Mouse (Mus musculus) MEL (cell line): ENCODE results near the gene Radil. TPM values are rescaled to one million over a fixed set of nuclear protein-coding genes. Genes with fewer than 3 reads are reported as not detected.

ENCODE experiments used
- DNase-seq: peaks from one replicate; pipeline ENCODE4 v3.0.0; 2011; ENCODE audit warnings: low read depth, low spot score
- H3K27ac ChIP-seq: 2 replicates; pipeline ENCODE4 v1.5.1; 2012; ENCODE audit warnings: low read depth, mild to moderate bottlenecking, control low read depth, low read length, moderate library complexity; ENCODE audit not compliant: control insufficient read depth
- H3K27me3 ChIP-seq, 2 experiments: fragments of 150-350 bp in 1 of 2; sonication (generic) in 1 of 2; 2 replicates each; pipeline ENCODE4 v1.6.1; 2012; ENCODE audit warnings: low read length in 2 of 2, mild to moderate bottlenecking in 2 of 2, improper control_type of control experiment in 1 of 2, moderate library complexity in 1 of 2; ENCODE audit not compliant: insufficient read depth in 2 of 2, control insufficient read depth in 1 of 2
- H3K36me3 ChIP-seq, 2 experiments: 2 replicates each; pipeline ENCODE4 v1.6.1; 2012 to 2014; ENCODE audit warnings: low read length in 2 of 2, improper control_type of control experiment in 1 of 2, inconsistent platforms in 1 of 2, mild to moderate bottlenecking in 1 of 2; ENCODE audit not compliant: insufficient read depth in 2 of 2, control insufficient read depth in 1 of 2
- H3K4me1 ChIP-seq, 2 experiments: fragments of 150-350 bp in 1 of 2; sonication (generic) in 1 of 2; 2 replicates each; pipeline ENCODE4 v1.6.1; 2012; ENCODE audit warnings: low read length in 2 of 2, improper control_type of control experiment in 1 of 2, mild to moderate bottlenecking in 1 of 2; ENCODE audit not compliant: insufficient read depth in 2 of 2, control insufficient read depth in 1 of 2
- H3K4me3 ChIP-seq, 2 experiments: fragments of 150-350 bp in 1 of 2; sonication (generic) in 1 of 2; 2 replicates each; pipeline ENCODE4 v1.5.1; 2012; ENCODE audit warnings: low read depth in 2 of 2, low read length in 2 of 2, mild to moderate bottlenecking in 2 of 2, moderate library complexity in 2 of 2, control low read depth in 1 of 2, improper control_type of control experiment in 1 of 2; ENCODE audit not compliant: control insufficient read depth in 1 of 2, insufficient read depth in 1 of 2
- H3K79me2 ChIP-seq: 2 replicates; pipeline ENCODE4 v1.6.1; 2012; ENCODE audit warnings: mild to moderate bottlenecking, low read length, moderate library complexity; ENCODE audit not compliant: control insufficient read depth, poor library complexity, insufficient read depth
- H3K9ac ChIP-seq: 2 replicates; pipeline ENCODE4 v1.6.1; 2012; ENCODE audit warnings: low read depth, mild to moderate bottlenecking, control low read depth, low read length, moderate library complexity; ENCODE audit not compliant: control insufficient read depth, poor library complexity, severe bottlenecking
- H3K9me3 ChIP-seq: fragments of 150-350 bp; sonication (generic); replicated peaks from 2 replicates; pipeline ENCODE4 v1.6.1; 2012; ENCODE audit warnings: mild to moderate bottlenecking, low read length, improper control_type of control experiment, moderate library complexity; ENCODE audit not compliant: insufficient read depth
- BHLHE40 ChIP-seq: IDR thresholded peaks from 2 replicates; pipeline ENCODE4 v1.6.1; 2012; ENCODE audit warnings: low read depth, mild to moderate bottlenecking, inconsistent platforms, low read length, improper control_type of control experiment, borderline replicate concordance
- CTCF ChIP-seq, 3 experiments: IDR thresholded peaks in 2 of 3; conservative IDR thresholded peaks in 1 of 3; 2 replicates each; pipeline ENCODE4 v1.5.1; 2011 to 2012; ENCODE audit warnings: low read length in 3 of 3, low read depth in 2 of 3, mild to moderate bottlenecking in 2 of 3, improper control_type of control experiment in 1 of 3, inconsistent platforms in 1 of 3, mixed read lengths in 1 of 3, moderate library complexity in 1 of 3; ENCODE audit not compliant: control insufficient read depth in 1 of 3, insufficient read depth in 1 of 3, poor library complexity in 1 of 3, severe bottlenecking in 1 of 3
- EP300 ChIP-seq, 2 experiments: IDR thresholded peaks; 2 replicates each; pipeline ENCODE4 v1.6.1; 2011; ENCODE audit warnings: improper control_type of control experiment in 2 of 2, low read length in 2 of 2, low read depth in 1 of 2, mild to moderate bottlenecking in 1 of 2
- GABPA ChIP-seq: IDR thresholded peaks from 2 replicates; pipeline ENCODE4 v1.6.1; 2012; ENCODE audit warnings: low read depth, mild to moderate bottlenecking, inconsistent platforms, low read length, improper control_type of control experiment, moderate library complexity
- GATA1 ChIP-seq: IDR thresholded peaks from 2 replicates; pipeline ENCODE4 v1.6.1; 2011; ENCODE audit warnings: low read depth, low read length, improper control_type of control experiment
- JUND ChIP-seq: IDR thresholded peaks from 2 replicates; pipeline ENCODE4 v1.6.1; 2011; ENCODE audit warnings: low read depth, mild to moderate bottlenecking, improper control_type of control experiment, low read length
- KAT2A ChIP-seq: conservative IDR thresholded peaks from 2 replicates; pipeline ENCODE4 v1.6.1; 2012; ENCODE audit warnings: low read depth, low read length, improper control_type of control experiment, inconsistent platforms
- MAFK ChIP-seq: IDR thresholded peaks from 2 replicates; pipeline ENCODE4 v1.6.1; 2011; ENCODE audit warnings: low read depth, mild to moderate bottlenecking, low read length, improper control_type of control experiment, borderline replicate concordance
- MAZ ChIP-seq: IDR thresholded peaks from 2 replicates; pipeline ENCODE4 v1.6.1; 2012; ENCODE audit warnings: low read depth, mild to moderate bottlenecking, inconsistent platforms, low read length, improper control_type of control experiment
- MEF2A ChIP-seq: IDR thresholded peaks from 2 replicates; pipeline ENCODE4 v1.6.1; 2014; ENCODE audit warnings: low read depth, mild to moderate bottlenecking, inconsistent platforms, low read length, improper control_type of control experiment; ENCODE audit not compliant: poor library complexity, insufficient replicate concordance, severe bottlenecking; ENCODE audit errors: extremely low read depth
- TBP ChIP-seq: IDR thresholded peaks from 2 replicates; pipeline ENCODE4 v1.8.0; 2011; ENCODE audit warnings: low read depth, low read length, improper control_type of control experiment
- UBTF ChIP-seq: IDR thresholded peaks from 2 replicates; pipeline ENCODE4 v1.6.1; 2012; ENCODE audit warnings: low read depth, mild to moderate bottlenecking, inconsistent platforms, low read length, improper control_type of control experiment, moderate library complexity, borderline replicate concordance; ENCODE audit not compliant: insufficient read depth
- ZC3H11A ChIP-seq: IDR thresholded peaks from 2 replicates; pipeline ENCODE4 v1.6.1; 2012; ENCODE audit warnings: low read depth, mild to moderate bottlenecking, inconsistent platforms, low read length, improper control_type of control experiment
- ZKSCAN1 ChIP-seq: IDR thresholded peaks from 2 replicates; pipeline ENCODE4 v1.6.1; 2012; ENCODE audit warnings: low read depth, mild to moderate bottlenecking, inconsistent platforms, low read length, improper control_type of control experiment, moderate library complexity
- polyA plus RNA-seq, 2 experiments: library from polyadenylated mRNA; stranded (reverse) in 1 of 2; unstranded in 1 of 2; fragments of >175 nt in 1 of 2; fragments of >200 nt in 1 of 2; gene quantifications; 2 replicates each; pipeline versions ENCODE4 v1.2.1 to v1.2.4; 2012; ENCODE audit warnings: low replicate concordance in 2 of 2, low read depth in 1 of 2; ENCODE audit not compliant: insufficient read length in 2 of 2, insufficient read depth in 1 of 2, missing spikeins in 1 of 2
- total RNA-seq: library from RNA; depleted of rRNA; stranded (reverse); fragments of 300-350 nt; gene quantifications from 2 replicates; pipeline ENCODE4 v1.2.3, GENCODE M21; 2012; rRNA removed

Radil gene
- total and polyA plus RNA-seq, 3 experiments, result 0.07 to 0.27 TPM; not detected in 1

GRCm38 (mm10) chr5:142438380-142438938 is 112.4 kb downstream of the Radil start:
- Histone ChIP-seq H3K27ac (no peak overlapping the region), H3K4me3 (no peak overlapping the region), H3K36me3 (peaks cover 0 to 10% of the 10 kb centered on the region in 2 experiments), H3K4me1 (peaks cover 0 to 16% of the 10 kb centered on the region in 2 experiments; a peak in 3 of 4 replicates), H3K9ac (no peak overlapping the region), H3K9me3 (no peaks in the 10 kb centered on the region), H3K79me2 (peaks cover 6% of the 10 kb centered on the region), H3K27me3 (no peaks in the 10 kb centered on the region)
- no peak for DNase-seq
- TF ChIP-seq ZKSCAN1 (no peak), ZC3H11A (no peak), JUND (no peak), GATA1 (no peak), MEF2A (no peak), GABPA (no peak), EP300 (IDR thresholded peaks at IDR 0.05; ENCODE audit: low read depth in 1 of 2, low read length in 2 of 2) (no peak), MAFK (no peak), TBP (no peak), CTCF (IDR thresholded peaks at IDR 0.05 in 2 of 3, conservative IDR thresholded peaks at IDR 0.05 in 1 of 3; ENCODE audit: control insufficient read depth in 1 of 3, insufficient read depth in 1 of 3, low read depth in 2 of 3, low read length in 3 of 3, poor library complexity in 1 of 3, severe bottlenecking in 1 of 3) (no peak), KAT2A (no peak)

GRCm38 (mm10) chr5:142435736-142436135 is 115.2 kb downstream of the Radil start:
- Histone ChIP-seq H3K27ac (no peak overlapping the region), H3K4me3 (no peak overlapping the region), H3K79me2 (0 out of 2 replicates have a peak, but pooled peaks cover under 1% of the 10 kb centered on the region), H3K9ac (no peak overlapping the region), H3K36me3 (peaks cover 0 to 10% of the 10 kb centered on the region in 2 experiments), H3K27me3 (no peaks in the 10 kb centered on the region), H3K4me1 (peaks cover 0 to 10% of the 10 kb centered on the region in 2 experiments; a peak in 3 of 4 replicates), H3K9me3 (no peaks in the 10 kb centered on the region)
- DNase-seq, result no peak
- TF ChIP-seq UBTF (no peak), BHLHE40 (no peak), MAZ (no peak), TBP (no peak)

Other genes starting within 250 kb of the Radil start
- 8.2 and 9.1 TPM in 2 replicates for gene Foxk1, start 149.6 kb downstream of the Radil start, total RNA-seq
- gene Foxk1, start 149.6 kb downstream of the Radil start, polyA plus RNA-seq, result 10 to 100 TPM in 1 of 2 experiments, not detected in 1; 20.2 TPM
- 4.4 and 5.1 TPM in 2 replicates for gene Ap5z1, start 87.2 kb downstream of the Radil start, total RNA-seq
- 10 to 100 TPM in 1 of 2 experiments, not detected in 1; 13.5 TPM for gene Ap5z1, start 87.2 kb downstream of the Radil start, polyA plus RNA-seq
- gene Papolb, start 21.0 kb downstream of the Radil start, total RNA-seq, result not detected in 2 replicates
- gene Papolb, start 21.0 kb downstream of the Radil start, polyA plus RNA-seq, result not detected
- gene Mmd2, start 57.7 kb upstream of the Radil start, total RNA-seq, result not detected in 2 replicates
- not detected for gene Mmd2, start 57.7 kb upstream of the Radil start, polyA plus RNA-seq
- gene Wipi2, start 76.6 kb upstream of the Radil start, total RNA-seq, result 38.6 and 39.0 TPM in 2 replicates
- gene Wipi2, start 76.6 kb upstream of the Radil start, polyA plus RNA-seq, result 10 to 100 TPM; 53.6 to 74.7 TPM
- not detected in 2 replicates for gene Slc29a4, start 141.4 kb upstream of the Radil start, total RNA-seq
- not detected for gene Slc29a4, start 141.4 kb upstream of the Radil start, polyA plus RNA-seq